Mouse (Mus musculus): ENCODE results near the gene Scn2b. TPM values are rescaled to one million over a fixed set of nuclear protein-coding genes. Genes with fewer than 3 reads are reported as not detected.
A peak's percentile ranks its signal among the peaks of the same experiment; 100 is the strongest.

Gene Scn2b
- polyA plus RNA-seq, 1 experiment, result not detected

GRCm38 (mm10) chr9:45145533-45146266 is 28.1 kb downstream of the Scn2b start:
- 5% methylated on average over 27 of the region's 27 CpGs for WGBS

GRCm38 (mm10) chr9:45146267-45146597 is 28.6 kb downstream of the Scn2b start:
- Histone ChIP-seq H3K27ac (ENCODE audit: insufficient read depth, low read depth, low read length) (no peak overlapping the region), H3K4me1 (ENCODE audit: control insufficient read depth, insufficient read depth, low read length) (peaks cover 5% of the 10 kb centered on the region), H3K4me3 (ENCODE audit: insufficient read depth, low read depth, low read length) (peak overlapping the region; percentile 6; the same call in 1 of the 2 replicates)
- TF ChIP-seq POLR2A (IDR thresholded peaks at IDR 0.05; ENCODE audit: insufficient read depth, low read depth, low read length), result no peak
- TF ChIP-seq CTCF (IDR thresholded peaks at IDR 0.05; ENCODE audit: insufficient read depth, low read depth, low read length), result no peak
- WGBS, result 3% methylated on average over 5 of the region's 5 CpGs

More at GRCm38 (mm10) chr9:45145533-45146266, 28.1 kb downstream of the Scn2b start:
- peak overlapping the region; percentile 6 for H3K4me3 ChIP-seq (ENCODE audit: insufficient read depth, low read depth, low read length)
- peaks cover 7% of the 10 kb centered on the region for H3K4me1 ChIP-seq (ENCODE audit: control insufficient read depth, insufficient read depth, low read length)
- TF ChIP-seq CTCF (IDR thresholded peaks at IDR 0.05; ENCODE audit: insufficient read depth, low read depth, low read length), result no peak
- no peak for TF ChIP-seq POLR2A (IDR thresholded peaks at IDR 0.05; ENCODE audit: insufficient read depth, low read depth, low read length)
- no peak overlapping the region for H3K27ac ChIP-seq (ENCODE audit: insufficient read depth, low read depth, low read length)

GRCm38 (mm10) chr9:45150933-45151332 is 33.4 kb downstream of the Scn2b start:
- 63% methylated on average over 1 of the region's 1 CpGs for WGBS
- Histone ChIP-seq H3K4me1 (ENCODE audit: control insufficient read depth, insufficient read depth, low read length) (peaks cover 3% of the 10 kb centered on the region; the same call in 1 of the 2 replicates), H3K27ac (ENCODE audit: insufficient read depth, low read depth, low read length) (no peak overlapping the region), H3K4me3 (ENCODE audit: insufficient read depth, low read depth, low read length) (no peak overlapping the region)
- TF ChIP-seq CTCF (IDR thresholded peaks at IDR 0.05; ENCODE audit: insufficient read depth, low read depth, low read length), result no peak
- TF ChIP-seq POLR2A (IDR thresholded peaks at IDR 0.05; ENCODE audit: insufficient read depth, low read depth, low read length), result no peak

GRCm38 (mm10) chr9:45153361-45153760 is 35.8 kb downstream of the Scn2b start:
- TF ChIP-seq POLR2A (IDR thresholded peaks at IDR 0.05; ENCODE audit: insufficient read depth, low read depth, low read length) (no peak), CTCF (IDR thresholded peaks at IDR 0.05; ENCODE audit: insufficient read depth, low read depth, low read length) (no peak)
- Histone ChIP-seq H3K4me1 (ENCODE audit: control insufficient read depth, insufficient read depth, low read length) (peaks cover 3% of the 10 kb centered on the region; the same call in 1 of the 2 replicates), H3K4me3 (ENCODE audit: insufficient read depth, low read depth, low read length) (no peak overlapping the region), H3K27ac (ENCODE audit: insufficient read depth, low read depth, low read length) (no peak overlapping the region)
- WGBS, result 56% methylated on average over 7 of the region's 7 CpGs

GRCm38 (mm10) chr9:45167903-45168302 is 50.3 kb downstream of the Scn2b start:
- no peak overlapping the region for H3K27ac ChIP-seq (ENCODE audit: insufficient read depth, low read depth, low read length)
- no peak for TF ChIP-seq POLR2A (IDR thresholded peaks at IDR 0.05; ENCODE audit: insufficient read depth, low read depth, low read length)
- TF ChIP-seq CTCF (IDR thresholded peaks at IDR 0.05; ENCODE audit: insufficient read depth, low read depth, low read length), result no peak
- no peaks in the 10 kb centered on the region for H3K4me1 ChIP-seq (ENCODE audit: control insufficient read depth, insufficient read depth, low read length)
- H3K4me3 ChIP-seq (ENCODE audit: insufficient read depth, low read depth, low read length), result no peak overlapping the region
- 79% methylated on average over 5 of the region's 5 CpGs for WGBS

GRCm38 (mm10) chr9:45170150-45170549 is 52.6 kb downstream of the Scn2b start:
- Histone ChIP-seq H3K4me1 (ENCODE audit: control insufficient read depth, insufficient read depth, low read length) (no peaks in the 10 kb centered on the region), H3K4me3 (ENCODE audit: insufficient read depth, low read depth, low read length) (no peak overlapping the region), H3K27ac (ENCODE audit: insufficient read depth, low read depth, low read length) (no peak overlapping the region)
- TF ChIP-seq CTCF (IDR thresholded peaks at IDR 0.05; ENCODE audit: insufficient read depth, low read depth, low read length) (no peak), POLR2A (IDR thresholded peaks at IDR 0.05; ENCODE audit: insufficient read depth, low read depth, low read length) (no peak)
- WGBS, result 91% methylated on average over 5 of the region's 5 CpGs

GRCm38 (mm10) chr9:45171073-45171610 is 53.6 kb downstream of the Scn2b start:
- Histone ChIP-seq H3K4me3 (ENCODE audit: insufficient read depth, low read depth, low read length) (no peak overlapping the region), H3K27ac (ENCODE audit: insufficient read depth, low read depth, low read length) (no peak overlapping the region), H3K4me1 (ENCODE audit: control insufficient read depth, insufficient read depth, low read length) (no peaks in the 10 kb centered on the region)
- WGBS, result 81% methylated on average over 1 of the region's 1 CpGs
- TF ChIP-seq POLR2A (IDR thresholded peaks at IDR 0.05; ENCODE audit: insufficient read depth, low read depth, low read length) (no peak), CTCF (IDR thresholded peaks at IDR 0.05; ENCODE audit: insufficient read depth, low read depth, low read length) (no peak)

- no peak for TF ChIP-seq POLR2A (IDR thresholded peaks at IDR 0.05; ENCODE audit: insufficient read depth, low read depth, low read length)
- TF ChIP-seq CTCF (IDR thresholded peaks at IDR 0.05; ENCODE audit: insufficient read depth, low read depth, low read length), result no peak
- Histone ChIP-seq H3K4me3 (ENCODE audit: insufficient read depth, low read depth, low read length) (no peak overlapping the region), H3K4me1 (ENCODE audit: control insufficient read depth, insufficient read depth, low read length) (no peaks in the 10 kb centered on the region), H3K27ac (ENCODE audit: insufficient read depth, low read depth, low read length) (no peak overlapping the region)
- 76% methylated on average over 3 of the region's 3 CpGs for WGBS
Observed at GRCm38 (mm10) chr9:45173475-45173874, 55.9 kb downstream of the Scn2b start.

GRCm38 (mm10) chr9:45179282-45179681 is 61.7 kb downstream of the Scn2b start:
- TF ChIP-seq POLR2A (IDR thresholded peaks at IDR 0.05; ENCODE audit: insufficient read depth, low read depth, low read length) (no peak), CTCF (IDR thresholded peaks at IDR 0.05; ENCODE audit: insufficient read depth, low read depth, low read length) (no peak)
- Histone ChIP-seq H3K4me1 (ENCODE audit: control insufficient read depth, insufficient read depth, low read length) (peaks cover 3% of the 10 kb centered on the region; the same call in 1 of the 2 replicates), H3K4me3 (ENCODE audit: insufficient read depth, low read depth, low read length) (no peak overlapping the region), H3K27ac (ENCODE audit: insufficient read depth, low read depth, low read length) (no peak overlapping the region)
- WGBS, result 89% methylated on average over 5 of the region's 5 CpGs

Other genes with a start within 250 kb of the Scn2b start
- 83.9 and 320 TPM in 2 replicates for gene Kmt2a, start 236.5 kb upstream of the Scn2b start, polyA plus RNA-seq (2012; ENCODE audit: insufficient read depth, insufficient read length, low replicate concordance, missing spikeins)
- gene Atp5l, start 197.0 kb upstream of the Scn2b start, polyA plus RNA-seq (2012; ENCODE audit: insufficient read depth, insufficient read length, low replicate concordance, missing spikeins), result not detected in 2 replicates
- not detected in 2 replicates for gene Ube4a, start 152.2 kb upstream of the Scn2b start, polyA plus RNA-seq (2012; ENCODE audit: insufficient read depth, insufficient read length, low replicate concordance, missing spikeins)
- gene Cd3g, start 137.4 kb upstream of the Scn2b start, polyA plus RNA-seq (2012; ENCODE audit: insufficient read depth, insufficient read length, low replicate concordance, missing spikeins), result 736 and 767 TPM in 2 replicates
- gene Cd3d, start 136.0 kb upstream of the Scn2b start, polyA plus RNA-seq (2012; ENCODE audit: insufficient read depth, insufficient read length, low replicate concordance, missing spikeins), result not detected in 2 replicates
- gene Cd3e, start 108.2 kb upstream of the Scn2b start, polyA plus RNA-seq (2012; ENCODE audit: insufficient read depth, insufficient read length, low replicate concordance, missing spikeins), result not detected in 2 replicates
- gene Mpzl2, start 78.0 kb upstream of the Scn2b start, polyA plus RNA-seq (2012; ENCODE audit: insufficient read depth, insufficient read length, low replicate concordance, missing spikeins), result not detected in 2 replicates
- not detected in 2 replicates for gene Mpzl3, start 62.6 kb upstream of the Scn2b start, polyA plus RNA-seq (2012; ENCODE audit: insufficient read depth, insufficient read length, low replicate concordance, missing spikeins)
- gene Jaml, start 38.6 kb upstream of the Scn2b start, polyA plus RNA-seq (2012; ENCODE audit: insufficient read depth, insufficient read length, low replicate concordance, missing spikeins), result not detected in 2 replicates
- not detected in 2 replicates for gene Scn4b, start 20.6 kb downstream of the Scn2b start, polyA plus RNA-seq (2012; ENCODE audit: insufficient read depth, insufficient read length, low replicate concordance, missing spikeins)
- not detected in 2 replicates for gene BC049352, start 64.2 kb downstream of the Scn2b start, polyA plus RNA-seq (2012; ENCODE audit: insufficient read depth, insufficient read length, low replicate concordance, missing spikeins)
- gene Tmprss4, start 86.3 kb downstream of the Scn2b start, polyA plus RNA-seq (2012; ENCODE audit: insufficient read depth, insufficient read length, low replicate concordance, missing spikeins), result not detected in 2 replicates
- gene Il10ra, start 151.4 kb downstream of the Scn2b start, polyA plus RNA-seq (2012; ENCODE audit: insufficient read depth, insufficient read length, low replicate concordance, missing spikeins), result not detected in 2 replicates
- gene Tmprss13, start 201.3 kb downstream of the Scn2b start, polyA plus RNA-seq (2012; ENCODE audit: insufficient read depth, insufficient read length, low replicate concordance, missing spikeins), result not detected in 2 replicates